Mouse (Mus musculus): ENCODE measurements around the gene Hrasls. TPM values are rescaled to one million over a fixed set of nuclear protein-coding genes. Genes with fewer than 3 reads are reported as not detected.
A peak's percentile ranks its signal among the peaks of the same experiment; 100 is the strongest.

The Hrasls gene
- 1 to 10 TPM; 1.5 to 2.2 TPM for total RNA-seq (2021)

DNA sequence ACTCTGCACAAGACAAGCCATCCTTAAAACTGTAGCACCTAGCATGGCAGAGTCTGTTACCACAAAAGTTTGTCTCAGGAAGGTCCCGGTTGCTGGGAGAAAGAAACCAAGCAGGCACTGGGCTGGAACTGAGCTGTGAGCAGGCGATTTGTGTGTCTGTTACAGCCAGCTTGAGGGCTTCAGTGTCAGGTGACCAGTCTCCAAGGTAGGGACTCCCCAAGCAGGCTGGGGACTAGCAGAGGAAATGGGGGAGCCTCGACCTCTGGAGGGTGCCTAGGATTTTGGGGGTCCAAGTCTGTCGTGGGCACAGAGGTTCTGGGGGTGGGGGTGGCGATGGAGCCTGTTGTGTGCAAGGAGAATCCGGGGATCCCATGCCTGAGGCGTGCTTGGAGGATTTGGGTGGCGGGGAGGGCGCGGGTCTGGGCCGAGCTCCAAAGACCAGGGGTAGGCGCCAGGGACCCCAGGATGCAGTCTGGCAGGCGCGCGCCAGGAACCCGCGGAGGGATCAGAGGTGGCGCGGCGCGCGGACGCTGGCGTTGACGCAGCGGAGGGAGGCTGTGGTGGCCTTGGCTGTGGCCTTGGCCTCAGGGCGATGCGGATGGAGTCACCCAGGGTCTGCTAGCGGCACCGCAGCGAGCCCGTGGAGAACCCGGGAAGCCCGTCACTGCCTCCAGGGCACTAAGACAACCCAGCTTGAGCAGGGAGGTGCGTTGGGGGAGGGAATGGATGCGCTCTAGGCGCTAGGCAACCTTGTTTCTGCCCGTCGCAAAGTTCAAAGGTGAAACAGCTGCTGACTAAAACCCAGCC, at the start of gene Hrasls:
Gene Hrasls (plus strand): TSS at position 91 of the 807 bp plus-strand sequence.
- DNase-seq: peak; percentile 58

DNA sequence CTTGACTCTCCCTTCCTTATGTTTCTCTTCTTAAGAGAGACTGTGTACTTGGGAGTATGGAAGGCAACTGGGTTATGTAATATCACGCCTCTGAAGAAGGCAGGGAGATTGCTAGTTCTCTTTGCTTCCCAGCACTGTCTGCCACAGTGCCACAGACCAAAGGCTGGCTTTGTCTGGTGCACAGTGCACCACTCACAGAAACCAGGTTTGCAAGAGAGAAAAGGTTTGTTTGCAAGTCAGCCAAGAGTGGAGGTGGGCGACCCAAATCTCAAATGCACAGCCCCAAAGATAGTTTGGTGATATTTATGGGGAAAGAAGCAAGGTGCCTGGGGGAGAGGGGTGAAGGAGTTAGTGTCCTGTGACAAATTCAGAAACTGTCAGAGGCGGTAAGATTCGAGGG, 47.2 kb upstream of the Hrasls start:
- DNase-seq: no peak

DNA sequence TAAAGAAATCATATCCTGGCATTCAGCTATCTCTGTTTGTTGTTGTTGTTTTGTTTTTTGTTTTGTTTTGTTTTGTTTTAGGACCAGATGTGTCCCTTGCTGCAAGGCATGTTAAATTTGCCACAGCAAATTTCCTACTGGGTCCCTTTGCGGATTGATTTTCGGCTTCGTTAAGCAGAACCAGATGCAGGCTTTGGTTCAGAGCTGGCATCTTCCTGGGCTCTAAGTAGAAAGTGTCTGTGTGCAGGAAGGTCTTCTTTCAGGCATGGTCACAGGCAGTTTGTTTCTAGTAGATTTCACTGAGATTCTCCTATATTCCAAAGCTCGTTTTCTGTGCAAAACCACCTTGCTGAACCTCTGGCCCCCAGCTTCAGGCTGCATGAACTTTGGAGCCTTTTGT, 42.4 kb upstream of the Hrasls start:
- DNase-seq: no peak

DNA sequence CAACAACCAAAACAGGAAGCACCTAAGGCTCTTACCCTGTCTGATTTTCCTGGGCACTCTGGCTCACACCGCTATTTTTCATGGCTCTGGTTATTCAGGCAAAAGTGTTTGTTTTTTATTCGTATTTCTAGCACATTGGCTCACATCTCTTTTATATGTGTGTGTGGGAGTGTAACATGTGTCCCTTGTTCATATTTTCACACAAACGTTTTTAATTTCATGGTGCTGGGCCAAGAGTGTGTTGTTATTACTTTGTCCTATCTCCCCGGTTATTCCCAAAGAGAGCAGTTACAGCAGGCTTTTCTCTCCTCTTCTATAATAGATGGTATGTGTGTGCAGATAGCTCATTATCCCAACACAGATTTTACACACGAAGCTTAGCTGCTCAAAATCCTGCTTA, 37.8 kb upstream of the Hrasls start:
- DNase-seq: no peak

DNA sequence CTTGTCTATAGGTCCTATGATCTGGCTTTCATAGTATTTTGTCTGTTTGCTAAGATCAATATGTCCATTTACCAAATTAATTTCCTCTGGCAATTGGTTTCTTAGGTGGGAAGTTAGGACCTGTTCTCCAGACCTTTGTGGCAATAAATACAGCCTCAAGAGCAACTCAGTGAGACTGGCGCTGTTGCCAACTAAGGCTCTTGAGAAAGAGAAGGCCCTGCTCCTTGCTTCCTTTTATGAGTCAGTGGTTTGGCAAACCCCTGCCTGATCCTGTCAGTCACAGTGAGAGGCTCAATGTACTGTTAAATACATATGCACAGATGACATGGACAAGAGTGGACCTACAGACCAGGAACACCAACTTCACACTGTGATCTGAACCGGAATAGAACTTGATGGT, 36.3 kb upstream of the Hrasls start:
- no peak for DNase-seq

DNA sequence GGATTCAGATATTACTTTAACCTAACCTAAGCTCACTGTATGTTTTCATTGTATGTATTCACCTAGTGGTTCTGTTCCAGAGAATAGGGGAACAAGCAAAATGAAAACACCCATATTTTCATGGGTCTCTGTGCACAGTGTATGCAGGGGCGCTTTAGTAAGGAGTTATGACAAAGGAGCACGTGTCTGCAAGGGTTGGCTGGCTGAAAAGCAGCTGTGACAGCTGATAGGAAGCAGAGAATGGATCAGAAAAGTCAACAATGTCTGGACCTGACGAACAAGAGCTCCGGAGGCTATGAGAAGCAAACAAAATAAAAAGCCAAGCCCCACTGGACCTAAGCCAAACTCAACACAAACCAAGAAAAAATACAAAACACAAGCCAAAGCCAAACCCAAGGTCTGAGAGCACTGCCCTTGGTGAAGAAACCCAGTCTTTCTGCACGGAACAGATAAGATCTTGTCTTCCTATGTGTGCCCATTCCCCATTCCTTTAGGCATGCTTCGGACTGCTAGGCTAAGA, 34.6 kb upstream of the Hrasls start:
- peak; percentile 7 for DNase-seq

DNA sequence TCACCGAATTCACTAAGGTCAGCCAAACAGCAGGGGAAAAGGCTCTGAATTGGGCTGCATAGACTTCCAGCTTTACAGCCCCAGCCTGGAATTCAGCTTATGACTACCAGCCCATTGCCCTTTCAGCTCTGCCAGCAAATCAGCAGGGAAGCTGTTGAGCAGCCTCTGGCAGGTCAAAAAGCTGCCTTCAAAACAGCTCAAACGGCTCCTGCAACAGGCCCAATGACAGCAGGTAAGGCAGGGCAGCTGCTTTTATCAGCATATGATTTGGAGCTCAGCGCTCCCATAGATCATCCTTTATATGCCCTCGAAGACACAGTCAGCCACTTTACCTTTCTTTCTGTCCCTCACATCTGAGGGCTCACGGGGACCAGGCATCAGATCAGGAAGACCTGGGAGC, 16.6 kb upstream of the Hrasls start:
- DNase-seq: no peak

DNA sequence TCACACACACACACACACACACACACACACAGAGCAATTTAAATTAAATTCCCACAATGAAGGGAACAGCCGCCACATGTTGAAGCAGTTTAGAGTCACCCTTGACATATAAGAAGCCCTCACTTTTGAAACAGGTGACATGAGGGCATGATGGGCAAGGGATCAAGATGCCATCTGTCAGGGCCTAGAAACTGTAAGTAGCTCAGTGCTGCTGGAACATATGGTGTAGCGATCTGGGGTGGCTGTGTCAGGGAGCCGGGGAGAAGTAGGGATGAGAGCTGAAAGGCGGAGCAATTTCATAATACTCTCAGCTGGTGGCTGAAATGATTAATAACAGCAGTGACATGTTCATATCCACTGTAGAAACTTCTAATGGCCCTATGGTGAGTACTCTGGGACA, 15.5 kb upstream of the Hrasls start:
- no peak for DNase-seq

DNA sequence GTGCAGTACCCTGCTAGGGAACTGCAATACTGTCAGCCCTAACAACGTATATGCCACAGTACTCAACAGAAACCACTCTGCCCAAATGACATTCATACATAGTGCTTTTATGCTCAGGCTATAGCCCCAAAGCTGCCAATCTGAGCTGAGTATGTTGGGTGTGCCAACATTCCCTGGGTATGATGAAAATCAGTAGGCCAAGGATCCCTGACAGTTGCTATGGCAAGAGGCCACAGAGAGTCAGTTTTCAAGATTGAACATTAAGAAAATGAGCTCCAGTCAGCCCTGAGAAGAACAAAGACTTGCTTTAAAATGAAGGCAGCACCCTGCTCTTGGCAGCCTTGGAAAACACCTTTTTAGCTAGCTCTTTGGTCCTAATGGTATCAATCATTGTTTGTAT, 14.3 kb upstream of the Hrasls start:
- no peak for DNase-seq

DNA sequence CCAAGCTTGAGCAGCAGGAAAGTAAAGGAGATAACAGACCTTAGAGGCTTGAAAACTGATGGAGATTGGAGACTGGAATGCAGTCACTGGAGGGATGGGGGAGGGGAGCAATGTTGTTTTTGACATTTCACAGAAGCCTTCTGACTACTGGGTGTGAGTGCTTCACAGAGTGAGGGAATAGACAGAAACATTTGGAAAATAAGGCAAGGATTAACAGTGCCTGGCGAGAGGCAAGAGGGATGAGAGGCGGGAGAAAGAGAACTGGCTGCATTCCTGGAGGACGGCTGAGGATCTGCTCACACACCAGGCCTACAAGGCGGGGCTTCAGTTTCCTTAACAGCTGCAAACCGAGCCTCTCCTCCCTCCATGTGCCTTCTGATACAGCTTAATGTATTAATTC, 11.0 kb upstream of the Hrasls start:
- peak; percentile 33 for DNase-seq

DNA sequence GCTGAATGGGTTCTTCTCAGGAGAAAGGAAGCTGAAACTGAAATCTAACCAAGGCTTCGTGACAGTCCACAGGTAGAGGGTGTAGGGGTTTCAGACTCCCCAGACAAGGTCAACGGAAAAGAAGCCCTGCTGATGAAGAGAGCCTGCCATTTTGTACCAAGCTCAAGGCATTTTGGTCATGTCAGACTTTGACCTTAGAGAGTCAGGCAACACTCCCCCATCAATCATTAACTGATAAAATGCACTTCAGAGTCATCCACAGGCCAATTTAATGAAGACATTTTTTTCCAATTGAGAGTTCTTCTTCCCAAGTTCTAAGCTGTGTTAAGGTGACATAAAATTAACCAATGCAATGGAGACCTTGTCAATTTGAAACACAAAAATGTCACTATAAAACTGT, 8.3 kb upstream of the Hrasls start:
- DNase-seq: no peak

DNA sequence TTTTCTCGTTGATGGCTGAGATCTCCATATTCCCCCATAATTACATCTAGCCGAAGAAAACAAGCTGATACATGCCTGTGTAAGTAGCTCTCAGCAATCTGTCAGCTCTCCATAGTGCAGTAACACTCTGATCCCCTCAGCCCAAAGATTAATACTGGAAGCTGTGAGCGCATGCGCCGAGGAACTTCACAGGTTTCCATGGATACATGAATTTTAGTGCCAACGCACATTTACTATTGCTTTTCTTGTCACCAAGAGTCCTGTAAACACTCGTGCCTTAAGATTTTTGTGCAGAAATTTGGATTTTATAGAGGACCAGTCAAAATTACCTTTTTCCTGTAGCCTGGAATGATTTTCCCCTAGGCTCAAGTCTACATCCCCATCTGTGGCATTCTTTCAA, 4.6 kb upstream of the Hrasls start:
- DNase-seq: no peak

DNA sequence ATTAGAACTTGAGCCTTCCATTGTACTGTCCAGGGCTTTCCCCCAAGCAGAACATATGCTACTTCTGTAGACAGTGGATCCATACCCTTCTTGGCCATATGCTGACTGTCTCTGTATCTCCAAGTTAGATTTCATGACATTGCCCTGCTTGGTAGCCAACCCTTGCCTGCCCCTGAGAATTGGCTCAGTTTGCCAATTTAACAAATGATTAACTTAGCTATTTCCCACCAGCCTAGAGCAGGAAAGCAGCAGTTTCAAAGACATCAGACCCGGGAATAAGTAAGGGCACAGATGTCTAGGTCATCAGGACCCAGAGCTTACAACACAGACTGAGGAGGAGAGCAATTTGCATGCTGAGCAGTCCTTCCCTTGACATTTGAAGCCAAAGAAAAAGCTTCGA, 3.9 kb upstream of the Hrasls start:
- no peak for DNase-seq

DNA sequence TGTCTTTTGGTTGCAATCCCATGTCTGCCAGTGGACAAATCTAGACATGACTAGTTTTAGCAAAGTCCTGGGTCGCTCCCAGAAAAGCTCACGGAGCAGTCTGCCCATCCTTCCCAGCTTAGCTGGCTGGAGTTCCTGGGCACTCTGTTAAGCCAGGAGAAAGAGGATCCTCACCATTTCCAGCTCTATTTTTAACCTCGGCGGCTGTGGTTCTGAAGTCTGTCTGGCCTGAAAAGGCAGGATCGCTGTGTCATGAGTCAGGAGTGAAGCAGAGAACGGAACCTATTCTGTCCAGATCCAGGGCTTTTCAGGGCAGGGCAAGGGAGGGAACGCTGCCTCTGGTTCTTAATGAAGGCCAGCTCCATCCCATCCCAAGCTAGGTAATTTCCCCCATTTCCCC, 654 bp upstream of the Hrasls start:
- DNase-seq: peak; percentile 19

DNA sequence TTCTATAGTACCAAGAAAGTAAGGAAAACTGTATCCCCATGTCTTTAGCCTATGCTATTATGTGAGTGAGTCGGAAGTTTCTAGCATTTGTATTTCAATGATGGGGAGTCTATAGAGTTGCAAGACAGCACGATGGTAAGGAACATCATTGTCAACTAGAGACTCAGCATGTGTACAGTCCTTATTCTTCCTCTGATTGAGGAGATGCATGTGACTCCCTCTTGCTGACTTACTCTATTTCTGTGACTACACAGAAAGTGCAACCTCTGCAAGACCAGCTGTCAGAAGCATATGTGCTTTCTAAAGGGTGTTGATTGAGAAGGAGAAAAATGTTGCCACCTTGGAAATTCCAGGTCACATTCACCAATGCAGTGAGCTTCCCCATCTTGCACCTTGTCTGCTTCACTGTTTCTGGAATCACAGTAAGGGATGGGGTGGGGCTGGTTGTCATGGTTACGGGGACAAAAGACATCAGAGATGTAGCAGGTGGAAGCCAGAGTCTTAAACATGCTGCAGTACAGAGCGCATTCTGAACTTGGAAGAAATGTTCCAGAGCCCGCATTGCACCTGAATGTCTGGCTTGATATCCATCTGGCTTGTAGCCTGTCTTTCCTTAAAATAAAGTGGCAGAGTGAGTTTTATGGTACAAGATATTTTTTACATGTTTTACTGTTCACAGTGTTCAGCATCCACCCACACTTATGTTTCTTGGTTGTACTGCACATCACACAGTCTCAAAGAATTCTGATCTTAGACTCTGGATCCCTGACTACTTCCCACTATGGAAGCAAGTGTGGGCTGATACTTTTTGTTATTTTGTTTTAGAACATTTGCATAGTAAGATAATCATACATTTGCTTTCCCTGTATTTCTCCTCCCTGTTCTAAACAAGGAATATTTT, 7.2 kb downstream of the Hrasls start:
- DNase-seq: no peak

DNA sequence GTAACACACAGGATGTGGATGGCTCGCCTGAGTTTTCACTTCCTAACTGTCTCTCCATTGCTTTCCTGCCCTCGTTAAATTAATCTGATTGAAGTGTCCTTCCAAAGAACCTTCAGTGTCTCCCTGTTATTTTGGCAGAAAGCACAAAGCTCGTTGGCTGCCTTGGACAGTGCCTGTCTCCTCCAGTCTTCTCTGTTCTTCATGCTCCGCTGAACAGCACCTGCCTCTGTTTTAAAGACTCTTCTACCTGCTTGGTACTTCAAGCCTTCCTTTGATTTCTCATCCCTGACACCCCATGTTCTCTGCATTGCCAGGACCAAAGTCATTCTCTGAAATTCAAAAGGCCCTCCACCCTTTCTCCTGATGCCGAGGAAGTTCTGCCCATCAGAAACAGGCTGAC, 26.5 kb downstream of the Hrasls start:
- no peak for DNase-seq

DNA sequence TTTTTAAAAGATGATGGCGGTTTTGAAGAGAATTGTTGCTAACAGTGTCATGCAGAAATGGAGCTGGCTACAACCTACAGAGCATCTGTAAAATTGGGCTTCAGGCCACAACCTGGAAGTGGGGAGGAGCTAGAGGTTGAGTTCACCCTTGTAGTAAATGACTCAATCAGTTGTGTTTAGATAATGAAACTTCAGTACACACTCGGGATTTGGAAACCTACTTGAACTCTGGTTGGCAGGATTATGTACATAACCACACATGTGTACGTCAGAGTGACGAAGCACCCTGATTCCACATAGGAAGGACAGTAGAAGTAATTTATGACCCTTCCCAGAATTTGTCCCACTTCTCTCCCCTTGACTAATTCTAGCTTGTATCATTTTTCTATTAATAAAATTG, 44.8 kb downstream of the Hrasls start:
- no peak for DNase-seq

Other genes starting within 250 kb of the Hrasls start
- gene Atp13a5, start 169.0 kb downstream of the Hrasls start, total RNA-seq (2021): not detected